Mouse (Mus musculus) hindbrain, embryonic 12.5 days (tissue): ENCODE measurements around the gene Cpne4. TPM values are rescaled to one million over a fixed set of nuclear protein-coding genes. Genes with fewer than 3 reads are reported as not detected.

Source experiments
- ATAC-seq: fragments of 200-750 bp; cut with Nextera tagmentation; 2 replicates; pipeline ENCODE4 v1.8.0; 2017; ENCODE audit warnings: moderate TSS enrichment; ENCODE audit not compliant: low FRiP score
- H3K27ac ChIP-seq: fragments of 300-500 bp; sonication (generic); 2 replicates; pipeline ENCODE4 v1.5.1; 2016; ENCODE audit warnings: mild to moderate bottlenecking
- H3K27me3 ChIP-seq: fragments of 300-500 bp; sonication (generic); 2 replicates; pipeline ENCODE4 v1.6.1; 2016; ENCODE audit warnings: mild to moderate bottlenecking
- H3K36me3 ChIP-seq: fragments of 300-500 bp; sonication (generic); 2 replicates; pipeline ENCODE4 v1.6.1; 2016; ENCODE audit warnings: mild to moderate bottlenecking
- H3K4me1 ChIP-seq: fragments of 300-500 bp; sonication (generic); 2 replicates; pipeline ENCODE4 v1.6.1; 2016
- H3K4me2 ChIP-seq: fragments of 300-500 bp; sonication (generic); replicated peaks from 2 replicates; pipeline ENCODE4 v1.6.1; 2016; ENCODE audit warnings: mild to moderate bottlenecking
- H3K4me3 ChIP-seq: fragments of 300-500 bp; sonication (generic); 2 replicates; pipeline ENCODE4 v1.5.1; 2016; ENCODE audit warnings: mild to moderate bottlenecking
- H3K9ac ChIP-seq: fragments of 300-500 bp; sonication (generic); 2 replicates; pipeline ENCODE4 v1.6.1; 2016; ENCODE audit warnings: mild to moderate bottlenecking, moderate library complexity
- H3K9me3 ChIP-seq: fragments of 300-500 bp; sonication (generic); replicated peaks from 2 replicates; pipeline ENCODE4 v1.6.1; 2016; ENCODE audit warnings: mild to moderate bottlenecking
- WGBS: fragments of 180-500 bp; shearing (Covaris S2); methylation state at CpG from one replicate; pipeline ENCODE4 v1.1.7; 2016; 5-methylcytosine and 5-hydroxymethylcytosine counted together
- polyA plus RNA-seq: library from polyadenylated mRNA; unstranded; fragments of >200 nt; fragmentation: Nextera tagmentation; extraction: Ambion mirVana; gene quantifications from 2 replicates; pipeline ENCODE4 v1.2.1, GENCODE M21; 2016

Cpne4 gene
- polyA plus RNA-seq, 1 experiment from 2014 or later: 2.3 TPM

DNA sequence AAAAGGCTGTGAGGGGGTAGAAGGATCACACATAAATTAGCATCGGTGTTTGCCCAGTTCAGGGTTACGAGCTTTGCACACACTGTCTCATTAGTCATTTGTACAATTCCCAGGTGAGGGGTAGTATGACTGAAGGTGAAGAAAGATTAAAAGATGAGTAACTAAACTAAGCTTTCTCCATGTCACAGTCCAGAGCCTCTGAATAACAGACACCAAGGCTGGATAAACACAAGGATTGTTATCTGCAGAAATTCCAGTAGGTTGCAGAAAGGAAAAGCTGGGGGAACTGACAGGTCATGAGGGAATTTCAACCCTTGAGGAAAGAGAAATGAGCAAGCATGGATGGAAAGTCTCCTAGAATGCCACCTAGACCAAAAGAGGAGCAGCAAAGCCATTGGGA is 354.7 kb downstream of the Cpne4 start:
- Histone ChIP-seq H3K27ac (no peak overlapping the region), H3K9me3 (no peaks in the 10 kb centered on the region), H3K9ac (no peak overlapping the region), H3K27me3 (no peaks in the 10 kb centered on the region), H3K4me2 (no peak overlapping the region), H3K4me3 (no peak overlapping the region), H3K4me1 (peaks cover 5% of the 10 kb centered on the region; the same call in 1 of the 2 replicates), H3K36me3 (no peaks in the 10 kb centered on the region)
- WGBS: 63% methylated on average over 2 of the region's 2 CpGs
- no peak for ATAC-seq

- H3K9me3 ChIP-seq: no peaks in the 10 kb centered on the region
- H3K4me2 ChIP-seq: no peak overlapping the region
- 63% methylated on average over 2 of the region's 2 CpGs for WGBS
Measured at GRCm38 (mm10) chr9:104912686-104913085, 365.6 kb downstream of the Cpne4 start.

DNA sequence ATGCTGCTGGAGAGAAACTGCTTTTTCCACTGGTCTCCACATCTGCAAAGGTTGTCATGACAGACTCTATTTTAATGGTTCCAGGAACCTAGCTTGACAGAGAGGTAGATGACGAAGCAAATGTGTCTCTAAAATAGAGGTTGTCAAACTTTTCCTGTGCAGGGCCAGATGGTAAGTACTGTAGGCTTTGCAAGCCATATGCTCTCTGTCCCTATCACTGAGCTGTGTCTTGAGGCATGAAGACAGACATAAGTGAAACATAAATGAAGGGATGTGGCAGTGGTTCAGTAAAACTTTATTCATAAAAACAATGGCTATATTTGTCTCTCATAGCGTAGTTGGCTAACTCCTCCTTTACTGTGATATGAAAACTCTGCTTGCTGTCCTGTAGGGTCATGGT is 366.2 kb downstream of the Cpne4 start:
- 79% methylated on average over 2 of the region's 2 CpGs for WGBS

More at GRCm38 (mm10) chr9:104912686-104913085, 365.6 kb downstream of the Cpne4 start:
- Histone ChIP-seq H3K9ac (no peak overlapping the region), H3K4me3 (no peak overlapping the region), H3K36me3 (no peaks in the 10 kb centered on the region), H3K27ac (no peak overlapping the region), H3K4me1 (no peaks in the 10 kb centered on the region), H3K27me3 (no peaks in the 10 kb centered on the region)
- ATAC-seq: no peak

DNA sequence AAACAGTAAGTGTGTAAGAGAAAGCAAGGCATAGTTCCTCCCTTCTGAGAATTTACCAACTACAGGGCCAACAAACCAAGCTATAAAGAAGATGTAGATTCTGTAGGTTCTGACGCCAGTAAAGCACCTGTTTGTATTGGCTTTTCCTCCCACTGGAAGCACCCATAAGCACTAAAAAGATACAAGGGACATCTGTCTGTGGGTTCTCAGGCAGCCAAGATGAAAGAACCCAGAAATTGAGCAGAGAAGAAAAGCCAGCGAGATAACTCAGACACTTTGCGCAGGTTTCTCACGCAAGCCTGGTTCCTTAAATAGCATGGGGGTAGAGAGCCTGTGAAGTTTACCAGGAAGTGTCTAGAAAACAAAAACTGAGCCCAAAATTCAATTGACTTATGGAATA is 374.1 kb downstream of the Cpne4 start:
- no peak overlapping the region for H3K9ac ChIP-seq
- H3K4me1 ChIP-seq: no peaks in the 10 kb centered on the region
- no peaks in the 10 kb centered on the region for H3K9me3 ChIP-seq
- no peak overlapping the region for H3K4me3 ChIP-seq
- H3K27me3 ChIP-seq: no peaks in the 10 kb centered on the region
- WGBS: 96% methylated on average over 4 of the region's 4 CpGs
- no peaks in the 10 kb centered on the region for H3K36me3 ChIP-seq
- no peak overlapping the region for H3K27ac ChIP-seq
- no peak for ATAC-seq
- H3K4me2 ChIP-seq: no peak overlapping the region

More for the DNA sequence above, 366.2 kb downstream of the Cpne4 start:
- H3K4me2 ChIP-seq: no peak overlapping the region
- no peak overlapping the region for H3K4me3 ChIP-seq
- no peak for ATAC-seq
- H3K4me1 ChIP-seq: no peaks in the 10 kb centered on the region
- H3K27me3 ChIP-seq: no peaks in the 10 kb centered on the region
- H3K9me3 ChIP-seq: no peaks in the 10 kb centered on the region
- H3K27ac ChIP-seq: no peak overlapping the region
- H3K9ac ChIP-seq: no peak overlapping the region
- H3K36me3 ChIP-seq: no peaks in the 10 kb centered on the region

- no peak overlapping the region for H3K27ac ChIP-seq
- no peak overlapping the region for H3K9ac ChIP-seq
Measured at GRCm38 (mm10) chr9:104922051-104922450, 375.0 kb downstream of the Cpne4 start.

DNA sequence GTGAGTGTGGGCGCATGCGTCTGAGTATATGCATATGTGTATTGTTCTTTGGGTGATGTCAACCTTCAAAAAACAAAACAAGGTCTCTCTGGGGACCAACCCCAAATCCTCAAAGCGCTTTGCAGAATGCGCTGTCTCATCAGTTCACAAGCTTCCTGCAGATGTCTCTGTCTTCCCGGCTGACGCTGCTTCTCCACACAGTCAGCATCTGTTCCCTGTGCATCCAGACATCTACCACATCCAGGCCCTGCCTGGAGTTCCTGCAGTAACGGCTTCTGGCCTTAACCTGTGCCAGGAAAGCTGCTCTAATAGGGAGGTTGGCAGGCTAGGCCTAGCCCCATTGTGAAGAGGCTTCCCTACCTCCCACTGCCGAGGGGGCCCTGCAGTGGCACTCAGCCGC is 381.7 kb downstream of the Cpne4 start:
- Histone ChIP-seq H3K4me3 (no peak overlapping the region), H3K27me3 (no peaks in the 10 kb centered on the region), H3K27ac (no peak overlapping the region), H3K36me3 (no peaks in the 10 kb centered on the region), H3K4me1 (no peaks in the 10 kb centered on the region), H3K9ac (no peak overlapping the region), H3K4me2 (no peak overlapping the region), H3K9me3 (no peaks in the 10 kb centered on the region)
- ATAC-seq: no peak
- 71% methylated on average over 9 of the region's 9 CpGs for WGBS

More at GRCm38 (mm10) chr9:104922051-104922450, 375.0 kb downstream of the Cpne4 start:
- Histone ChIP-seq H3K27me3 (no peaks in the 10 kb centered on the region), H3K9me3 (no peaks in the 10 kb centered on the region), H3K36me3 (no peaks in the 10 kb centered on the region), H3K4me1 (no peaks in the 10 kb centered on the region), H3K4me2 (no peak overlapping the region), H3K4me3 (no peak overlapping the region)
- 81% methylated on average over 2 of the region's 2 CpGs for WGBS
- no peak for ATAC-seq

GRCm38 (mm10) chr9:104940389-104940788 is 393.3 kb downstream of the Cpne4 start:
- ATAC-seq: no peak
- Histone ChIP-seq H3K4me3 (no peak overlapping the region), H3K9me3 (no peaks in the 10 kb centered on the region), H3K27ac (no peak overlapping the region), H3K36me3 (no peaks in the 10 kb centered on the region), H3K4me2 (no peak overlapping the region), H3K27me3 (no peaks in the 10 kb centered on the region), H3K4me1 (no peaks in the 10 kb centered on the region), H3K9ac (no peak overlapping the region)
- 73% methylated on average over 4 of the region's 4 CpGs for WGBS

DNA sequence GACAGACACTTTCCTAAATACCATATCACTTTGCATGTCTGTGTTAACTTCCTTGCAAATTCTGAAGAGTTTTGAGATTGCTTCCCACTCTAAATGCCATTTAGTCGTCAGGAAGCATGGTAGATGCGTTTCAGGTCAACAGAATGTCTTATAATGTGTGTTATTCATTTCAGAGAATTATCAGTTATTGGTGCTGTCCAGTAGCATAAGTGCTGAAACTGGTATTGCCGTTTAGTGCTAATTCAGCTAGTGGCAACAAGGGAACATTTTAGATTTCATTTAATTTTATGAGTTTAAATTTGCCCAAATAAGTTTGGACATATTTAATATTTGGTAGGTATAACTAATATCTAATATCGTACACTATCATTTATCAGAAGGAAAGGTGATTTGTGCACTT is 403.5 kb downstream of the Cpne4 start:
- ATAC-seq: no peak
- H3K4me2 ChIP-seq: no peak overlapping the region
- no peaks in the 10 kb centered on the region for H3K4me1 ChIP-seq
- H3K9ac ChIP-seq: no peak overlapping the region
- no peak overlapping the region for H3K27ac ChIP-seq
- no peaks in the 10 kb centered on the region for H3K36me3 ChIP-seq
- WGBS: 81% methylated on average over 4 of the region's 4 CpGs
- H3K4me3 ChIP-seq: no peak overlapping the region
- no peaks in the 10 kb centered on the region for H3K9me3 ChIP-seq
- H3K27me3 ChIP-seq: no peaks in the 10 kb centered on the region

DNA sequence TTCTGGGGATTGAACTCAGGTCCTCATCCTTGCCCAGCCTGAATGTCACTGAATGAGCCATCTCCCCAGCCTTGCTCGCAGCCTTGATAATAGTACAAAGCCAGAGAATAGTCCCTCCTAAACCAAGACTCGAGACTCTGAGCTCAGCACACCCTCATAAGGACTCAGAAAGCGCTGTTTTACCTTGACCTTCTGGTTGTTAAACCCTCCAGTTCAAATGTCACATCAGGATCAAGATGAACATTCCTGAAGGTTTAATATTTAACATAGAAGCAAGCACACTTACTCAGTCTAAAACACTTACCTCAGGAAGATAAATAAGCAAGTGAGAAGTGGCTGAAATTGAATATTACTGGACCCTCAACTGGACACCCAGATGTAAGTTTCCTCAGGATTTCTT is 405.1 kb downstream of the Cpne4 start:
- H3K4me1 ChIP-seq: no peaks in the 10 kb centered on the region
- 78% methylated on average over 3 of the region's 3 CpGs for WGBS
- H3K9me3 ChIP-seq: no peaks in the 10 kb centered on the region
- no peaks in the 10 kb centered on the region for H3K36me3 ChIP-seq
- H3K9ac ChIP-seq: no peak overlapping the region
- no peak overlapping the region for H3K4me2 ChIP-seq
- no peak for ATAC-seq
- H3K27me3 ChIP-seq: no peaks in the 10 kb centered on the region
- no peak overlapping the region for H3K4me3 ChIP-seq
- H3K27ac ChIP-seq: no peak overlapping the region

DNA sequence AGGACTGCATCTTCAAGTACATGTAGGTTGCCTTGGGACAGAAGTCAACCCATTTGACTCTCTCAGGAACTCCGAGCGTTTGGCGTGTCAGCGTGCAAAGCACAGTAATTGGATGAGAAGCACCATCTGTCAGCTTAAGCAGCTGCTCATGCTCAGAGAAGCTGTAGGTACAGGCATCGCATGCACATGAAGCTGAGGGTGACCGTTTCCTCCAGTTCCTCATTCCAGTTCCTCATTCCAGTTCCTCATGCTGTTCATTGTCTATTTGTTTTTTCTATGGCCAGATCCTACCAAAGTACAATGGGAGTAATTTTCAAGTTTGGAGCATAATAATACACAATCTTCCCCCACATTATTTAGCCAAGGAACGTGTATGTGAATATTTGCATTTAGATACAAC is 425.7 kb downstream of the Cpne4 start:
- ATAC-seq: no peak
- 79% methylated on average over 7 of the region's 7 CpGs for WGBS
- Histone ChIP-seq H3K4me3 (no peak overlapping the region), H3K9me3 (no peaks in the 10 kb centered on the region), H3K27me3 (no peaks in the 10 kb centered on the region), H3K4me1 (0 out of 2 replicates have a peak, but pooled peaks cover 3% of the 10 kb centered on the region), H3K27ac (no peak overlapping the region), H3K4me2 (no peak overlapping the region), H3K9ac (no peak overlapping the region), H3K36me3 (no peaks in the 10 kb centered on the region)

DNA sequence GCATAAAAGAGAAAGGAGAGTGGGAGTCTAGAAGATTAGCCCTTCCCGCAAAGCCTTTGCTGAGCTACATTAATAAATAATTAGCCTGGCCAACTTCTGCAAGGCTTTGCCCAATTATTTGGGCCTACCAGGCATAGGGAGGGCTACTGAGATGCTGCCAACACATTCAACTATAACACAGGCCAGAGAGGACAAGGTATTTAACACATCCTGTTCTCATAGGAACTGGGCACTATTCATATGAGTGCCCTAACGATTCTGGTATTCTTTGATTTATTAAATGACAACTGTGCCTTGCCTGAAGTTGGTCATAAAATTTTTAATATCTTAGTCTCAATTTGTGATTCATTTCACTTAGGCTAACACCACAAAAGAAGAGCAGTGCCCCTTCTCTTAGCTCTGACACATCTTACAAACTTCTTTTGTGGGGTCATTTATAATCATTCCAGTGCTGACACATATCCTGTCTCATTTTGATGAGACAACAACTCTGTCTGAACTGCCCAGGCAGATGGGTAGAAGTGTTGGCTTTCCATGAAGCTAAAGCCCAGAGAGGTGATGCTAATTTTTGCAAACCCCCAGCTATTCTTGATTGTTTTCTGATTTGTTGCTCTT is 435.0 kb downstream of the Cpne4 start:
- H3K27ac ChIP-seq: no peak overlapping the region
- no peaks in the 10 kb centered on the region for H3K27me3 ChIP-seq
- no peak for ATAC-seq
- no peaks in the 10 kb centered on the region for H3K4me1 ChIP-seq
- WGBS: 88% methylated on average over 2 of the region's 2 CpGs
- no peaks in the 10 kb centered on the region for H3K36me3 ChIP-seq
- H3K4me3 ChIP-seq: no peak overlapping the region
- no peaks in the 10 kb centered on the region for H3K9me3 ChIP-seq
- H3K9ac ChIP-seq: no peak overlapping the region
- no peak overlapping the region for H3K4me2 ChIP-seq

- no peak for ATAC-seq
- no peak overlapping the region for H3K9ac ChIP-seq
- H3K4me1 ChIP-seq: no peaks in the 10 kb centered on the region
- no peaks in the 10 kb centered on the region for H3K27me3 ChIP-seq
- H3K4me2 ChIP-seq: no peak overlapping the region
- no peak overlapping the region for H3K27ac ChIP-seq
- 76% methylated on average over 1 of the region's 1 CpGs for WGBS
- H3K4me3 ChIP-seq: no peak overlapping the region
- H3K9me3 ChIP-seq: no peaks in the 10 kb centered on the region
- no peaks in the 10 kb centered on the region for H3K36me3 ChIP-seq
Measured at GRCm38 (mm10) chr9:104998225-104998624, 451.1 kb downstream of the Cpne4 start.

- Histone ChIP-seq H3K9me3 (no peaks in the 10 kb centered on the region), H3K4me1 (no peaks in the 10 kb centered on the region), H3K27ac (no peak overlapping the region), H3K9ac (no peak overlapping the region), H3K36me3 (no peaks in the 10 kb centered on the region), H3K4me2 (no peak overlapping the region), H3K4me3 (no peak overlapping the region), H3K27me3 (no peaks in the 10 kb centered on the region)
- whole genome bisulfite sequencing: 27% methylated on average over 2 of the region's 2 CpGs
- ATAC-seq: no peak
Measured at GRCm38 (mm10) chr9:105010721-105011120, 463.6 kb downstream of the Cpne4 start.
